Mouse (Mus musculus) liver, postnatal 0 days (tissue): ENCODE data around the gene Fundc1.

Experiments
- CTCF ChIP-seq: sonication (generic); IDR thresholded peaks from 2 replicates; pipeline ENCODE4 v1.5.1; 2016; ENCODE audit warnings: antibody characterized with exemption, low read depth
- EP300 ChIP-seq: IDR thresholded peaks from 2 replicates; pipeline ENCODE4 v1.6.1; 2016; ENCODE audit warnings: antibody characterized with exemption, low read depth, mild to moderate bottlenecking

- no peak for TF ChIP-seq EP300
- TF ChIP-seq CTCF, result no peak
Observed at GRCm38 (mm10) chrX:17514012-17514411, 58.1 kb downstream of the Fundc1 start.
